Comparison of ENCODE assay signal across 12 mouse cellular contexts in genomic region chr11:10497399-10497798, GRCm38 (mm10).
"Had no signal": no experiment of that assay in that cellular context is flagged by ENCODE, and none has a peak within 500 bp of the region (broad histone marks: within the 10 kb centered on the region; RNA-seq: fewer than 3 reads in every experiment).

No protein-coding gene starts in this region.

- H3K4me2 ChIP-seq: liver, embryonic 13.5 days; midbrain, embryonic 11.5 days had no signal

- H3K4me3 ChIP-seq: left cerebral cortex, adult 2 months; liver, embryonic 13.5 days had no signal

- H3K27ac ChIP-seq: left cerebral cortex, adult 2 months; liver, embryonic 13.5 days had no signal

- ATAC-seq: intestine, postnatal 0 days had no signal

- H3K36me3 ChIP-seq: liver, embryonic 13.5 days had no signal

- H3K9me3 ChIP-seq: liver, embryonic 13.5 days had no signal

- DNase-seq: layer of hippocampus, postnatal 36 days; liver, embryonic 13.5 days; lung, adult 2 months; lung, postnatal 14 days; lung, postnatal 4 days; midbrain, embryonic 14.5 days; thymus, adult 2 months; thymus, postnatal 14 days; thymus, postnatal 4 days had no signal

- H3K9ac ChIP-seq: liver, embryonic 13.5 days had no signal

- H3K4me1 ChIP-seq: liver, embryonic 13.5 days had no signal

- H3K27me3 ChIP-seq: liver, embryonic 13.5 days had no signal
